Mouse (Mus musculus) stomach, postnatal 0 days (tissue): Measurements from ENCODE around the gene Pkp4.

Experiments used
- CTCF ChIP-seq: IDR thresholded peaks from 2 replicates; pipeline ENCODE4 v1.5.1; 2016; ENCODE audit warnings: antibody characterized with exemption, low read depth, mild to moderate bottlenecking, moderate library complexity
- EP300 ChIP-seq: optimal IDR thresholded peaks from 2 replicates; pipeline ENCODE3; 2016; ENCODE audit warnings: antibody characterized with exemption

DNA sequence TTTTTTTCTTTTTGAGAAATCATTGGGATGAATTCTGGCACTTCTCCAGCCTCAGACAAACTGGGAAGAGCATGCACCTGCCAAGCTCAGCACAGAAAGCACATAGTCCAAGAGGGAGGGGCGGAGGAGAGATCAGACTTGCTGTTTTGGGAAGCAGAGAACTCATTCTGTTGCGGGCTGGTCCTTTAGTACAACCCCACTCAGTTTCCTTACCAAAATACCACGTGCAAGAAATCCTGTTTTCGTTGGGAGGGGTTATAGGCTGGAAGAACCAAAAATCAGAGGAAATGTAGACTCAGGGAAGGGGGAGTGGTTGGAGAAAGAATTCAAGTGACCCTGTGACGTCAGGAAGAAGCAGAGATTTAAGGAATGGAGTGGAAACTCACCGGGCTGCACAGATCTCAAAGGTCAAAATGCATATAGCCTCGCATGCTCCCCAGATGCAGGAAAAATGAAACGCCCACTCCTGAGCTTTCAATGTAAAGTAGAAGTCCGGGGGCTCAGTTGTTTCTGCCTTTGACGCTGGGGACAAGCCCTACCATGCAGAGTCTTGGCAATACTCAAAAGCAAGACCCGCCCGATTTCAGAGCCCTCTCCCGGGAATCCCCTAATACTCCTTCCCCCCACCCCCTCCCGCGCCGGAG lies 567 bp upstream of the Pkp4 start:
- no peak for TF ChIP-seq CTCF
- no peak for TF ChIP-seq EP300
